Mouse (Mus musculus) induced T-regulatory cell, adult 2 months (primary cell): ENCODE measurements around the gene Trim41.
"Not testable (repeated sequence)": the region's sequence is repeated elsewhere in the genome, so short reads cannot be mapped to it uniquely, and the experiment has no call there.

Experiments used
- DNase-seq: peaks from one replicate; pipeline ENCODE4 v3.0.0-alpha.2; 2012; ENCODE audit warnings: low read depth

The Trim41 gene

DNA sequence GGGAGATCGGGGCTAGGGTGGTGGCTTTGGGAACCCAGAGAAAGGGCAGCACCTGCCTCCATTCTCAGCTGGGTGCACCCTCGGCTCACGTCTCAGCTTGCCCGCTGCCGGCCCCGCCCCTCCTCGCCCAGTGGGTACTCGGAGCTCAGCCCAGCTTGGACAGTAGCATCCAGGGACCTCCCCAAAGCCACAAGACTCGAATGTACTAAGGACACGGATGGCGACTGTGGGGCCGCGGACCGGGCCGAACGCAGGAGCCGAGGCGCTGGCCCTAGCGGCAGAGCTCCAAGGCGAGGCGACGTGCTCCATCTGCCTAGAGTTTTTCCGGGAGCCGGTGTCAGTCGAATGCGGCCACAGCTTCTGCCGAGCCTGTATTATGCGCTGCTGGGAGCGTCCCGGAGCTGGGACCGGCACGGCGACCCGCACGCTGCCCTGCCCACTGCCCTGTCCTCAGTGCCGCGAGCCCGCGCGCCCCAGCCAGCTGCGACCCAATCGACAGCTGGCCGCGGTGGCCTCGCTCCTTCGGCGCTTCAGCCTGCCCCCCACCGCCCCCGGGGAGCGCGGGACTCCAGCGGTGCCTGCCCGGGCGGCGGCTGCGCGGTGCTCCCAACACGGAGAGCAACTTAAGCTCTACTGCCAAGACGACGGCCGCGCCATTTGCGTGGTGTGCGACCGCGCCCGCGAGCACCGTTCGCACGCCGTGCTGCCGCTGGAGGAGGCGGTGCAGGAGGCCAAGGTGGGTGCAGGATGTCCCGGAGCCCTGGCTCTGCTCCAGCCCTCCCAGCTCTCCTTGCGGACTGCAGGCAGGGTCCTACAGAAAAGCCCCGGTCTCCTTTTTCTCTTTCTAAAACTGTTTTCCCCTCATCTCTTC is 20.4 kb upstream of the Trim41 start:
- DNase-seq, result peak; percentile 72

DNA sequence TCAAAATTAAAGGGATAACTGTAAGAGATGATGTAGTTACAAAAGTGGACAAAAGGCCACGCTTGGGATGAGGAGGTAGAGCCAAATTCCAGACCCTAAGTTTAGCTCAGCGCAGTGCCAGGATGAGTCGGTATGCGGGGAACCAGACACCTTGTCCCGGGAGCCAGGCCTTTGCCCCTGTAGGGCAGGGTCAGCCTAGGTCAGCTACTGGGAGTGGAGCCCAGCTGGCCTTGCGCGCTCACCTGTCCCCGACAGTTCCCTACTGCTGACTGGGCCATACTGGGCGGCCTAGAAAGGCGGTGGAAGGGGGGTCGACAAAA is 19.8 kb upstream of the Trim41 start:
- DNase-seq, result no peak

DNA sequence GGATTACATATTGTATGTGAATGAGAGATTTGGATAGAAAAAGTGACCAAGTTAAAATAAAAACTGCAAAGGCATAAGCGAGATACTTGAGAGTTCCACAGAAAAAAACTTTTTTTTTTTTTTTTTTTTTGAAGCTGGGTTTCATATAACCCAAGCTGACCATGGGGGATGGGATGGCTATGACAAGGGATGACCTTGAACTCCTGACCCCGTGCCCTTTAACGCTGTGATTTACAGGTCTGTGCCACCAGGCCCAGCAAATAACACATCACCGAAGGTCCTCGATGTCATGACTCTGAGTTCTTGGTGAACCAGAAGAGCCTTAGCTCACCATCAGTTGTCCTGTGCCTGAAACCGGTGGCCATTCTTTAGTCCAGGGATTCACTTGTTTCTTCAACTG is 18.8 kb upstream of the Trim41 start:
- no peak for DNase-seq

DNA sequence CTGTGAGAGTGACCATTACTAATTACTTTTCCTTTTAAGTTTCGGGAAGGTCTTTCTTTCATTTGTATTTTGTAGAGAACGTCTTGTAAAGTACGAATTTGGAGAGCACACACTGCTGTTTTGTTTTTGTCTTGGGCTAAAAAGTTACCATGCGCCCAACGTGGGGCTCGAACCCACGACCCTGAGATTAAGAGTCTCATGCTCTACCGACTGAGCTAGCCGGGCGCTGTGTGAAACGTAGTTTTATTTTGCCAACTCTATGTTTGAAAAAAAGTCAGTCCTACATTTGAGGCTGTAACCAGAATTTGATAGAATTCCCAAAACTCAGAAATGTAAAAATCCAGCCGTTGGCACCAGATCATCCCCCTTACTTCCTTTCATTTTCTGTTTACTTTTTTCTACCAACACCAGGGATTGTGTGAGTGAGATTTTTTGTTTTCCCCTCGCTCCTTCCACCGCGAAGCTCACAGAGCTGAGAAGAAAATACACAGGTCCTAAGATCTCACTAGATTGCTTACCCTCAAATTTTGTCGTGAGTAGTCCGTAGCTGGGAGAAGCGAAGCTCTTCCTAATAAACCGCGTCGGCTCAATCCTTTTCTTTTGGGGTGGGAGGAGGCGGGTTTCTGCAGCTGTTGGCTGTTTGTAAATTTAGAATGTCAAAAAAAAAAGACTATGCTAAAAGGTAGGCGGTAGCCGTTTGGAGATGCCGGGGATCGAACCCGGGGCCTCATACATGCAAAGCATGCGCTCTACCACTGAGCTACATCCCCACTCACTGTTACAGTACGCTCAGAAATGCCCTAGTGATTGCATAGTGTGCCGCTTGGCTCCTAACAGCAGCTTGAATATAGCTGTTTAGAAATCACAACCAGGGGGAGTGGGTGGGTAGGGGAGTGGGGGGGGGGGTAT is 16.8 kb upstream of the Trim41 start:
- peak; percentile 96 for DNase-seq

DNA sequence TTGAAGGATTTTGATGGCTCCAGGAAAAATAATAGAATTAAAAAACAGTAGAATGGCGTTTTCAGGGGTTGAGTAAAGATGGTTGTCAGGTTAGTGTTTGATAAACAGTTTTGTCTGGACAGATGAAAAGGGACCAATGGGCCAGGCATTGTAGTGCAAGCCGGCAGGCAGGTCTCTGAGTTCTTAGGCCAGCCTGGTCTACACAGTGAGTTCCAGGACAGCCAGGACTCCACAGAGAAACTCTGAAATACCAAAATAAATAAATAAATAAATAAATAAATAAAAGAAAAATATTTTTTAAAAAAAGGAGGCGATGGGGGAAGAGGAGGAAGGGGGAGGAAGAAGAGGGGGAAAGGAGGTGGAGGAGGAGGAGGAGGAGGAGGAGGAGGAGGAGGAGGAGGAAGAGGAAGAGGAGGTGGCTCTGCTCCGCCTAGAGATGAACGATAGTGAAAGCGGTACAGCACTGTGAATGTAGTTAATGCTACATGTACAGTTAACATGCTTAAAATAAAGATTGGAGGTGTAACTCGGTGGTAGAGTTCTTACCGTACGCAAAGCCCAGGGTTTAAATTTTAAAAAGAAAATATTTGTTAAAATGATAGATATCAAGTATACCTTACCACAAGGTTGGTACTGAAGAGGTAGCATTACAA is 16.1 kb upstream of the Trim41 start:
- DNase-seq, result peak; percentile 34

- no peak for DNase-seq
Measured at GRCm38 (mm10) chr11:48831273-48831672, 14.1 kb upstream of the Trim41 start.

- no peak for DNase-seq
Measured at GRCm38 (mm10) chr11:48830279-48830678, 13.1 kb upstream of the Trim41 start.

- DNase-seq, result no peak
Measured at GRCm38 (mm10) chr11:48827926-48828325, 10.8 kb upstream of the Trim41 start.

- DNase-seq, result peak; percentile 56
Measured at GRCm38 (mm10) chr11:48826752-48827096, 9.6 kb upstream of the Trim41 start.

- not testable (repeated sequence) for DNase-seq
Measured at GRCm38 (mm10) chr11:48825979-48826751, 9.0 kb upstream of the Trim41 start, which contains the start of the genes Trim7 and Gm12184. TSS of gene Trim7 (plus strand) at chr11:48826140. TSS of gene Gm12184 (minus strand) at chr11:48826655.

DNA sequence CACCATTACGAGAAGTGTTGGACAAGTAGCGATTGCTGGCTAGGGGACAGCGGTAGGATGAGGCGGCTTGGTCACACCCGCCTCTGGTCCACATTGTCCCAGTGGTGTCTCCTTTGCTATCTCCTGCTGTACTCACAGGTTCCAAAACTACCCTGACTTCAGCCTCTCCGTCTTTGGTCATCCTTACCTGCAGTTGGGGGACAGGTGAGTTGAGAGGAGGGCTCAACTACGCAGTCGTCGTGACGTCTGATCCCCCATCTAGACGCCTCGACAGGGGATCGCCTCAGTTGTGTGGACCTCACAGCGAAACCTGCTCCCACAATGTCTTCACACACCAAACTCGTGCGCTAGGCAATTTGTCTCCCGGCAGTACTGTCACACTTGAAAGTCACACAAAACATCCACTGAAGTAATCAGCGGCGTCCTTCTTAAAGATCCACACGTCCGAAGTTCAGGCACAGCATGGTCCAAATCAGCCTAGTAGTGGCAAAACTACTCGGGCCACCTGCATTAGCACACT is 7.2 kb upstream of the Trim41 start:
- DNase-seq, result peak; percentile 50

GRCm38 (mm10) chr11:48823536-48823972 is 6.4 kb upstream of the Trim41 start:
- DNase-seq, result peak; percentile 94

- DNase-seq, result no peak
Measured at GRCm38 (mm10) chr11:48822768-48823512, 5.8 kb upstream of the Trim41 start.

DNA sequence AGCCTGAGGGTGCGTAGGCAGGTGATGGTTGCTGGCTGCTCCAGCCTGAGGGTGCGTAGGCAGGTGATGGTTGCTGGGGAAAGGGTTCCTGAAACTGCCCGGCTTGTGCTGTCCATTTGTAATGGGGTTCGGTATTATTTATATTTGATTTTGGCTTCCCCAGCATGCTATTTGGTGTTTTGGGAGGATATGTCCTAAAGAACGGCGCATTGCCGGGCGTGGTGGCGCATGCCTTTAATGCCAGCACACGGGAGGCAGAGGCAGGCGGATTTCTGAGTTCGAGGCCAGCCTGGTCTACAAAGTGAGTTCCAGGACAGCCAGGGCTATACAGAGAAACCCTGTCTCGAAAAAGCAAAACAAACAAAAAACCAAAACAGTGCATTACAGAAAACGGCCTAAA is 4.1 kb upstream of the Trim41 start:
- DNase-seq, result not testable (repeated sequence)

GRCm38 (mm10) chr11:48820308-48820674 is 3.1 kb upstream of the Trim41 start:
- peak; percentile 64 for DNase-seq

GRCm38 (mm10) chr11:48819614-48820307 is 2.6 kb upstream of the Trim41 start:
- no peak for DNase-seq

GRCm38 (mm10) chr11:48818346-48818745 is 1.2 kb upstream of the Trim41 start:
- peak; percentile 99 for DNase-seq

DNA sequence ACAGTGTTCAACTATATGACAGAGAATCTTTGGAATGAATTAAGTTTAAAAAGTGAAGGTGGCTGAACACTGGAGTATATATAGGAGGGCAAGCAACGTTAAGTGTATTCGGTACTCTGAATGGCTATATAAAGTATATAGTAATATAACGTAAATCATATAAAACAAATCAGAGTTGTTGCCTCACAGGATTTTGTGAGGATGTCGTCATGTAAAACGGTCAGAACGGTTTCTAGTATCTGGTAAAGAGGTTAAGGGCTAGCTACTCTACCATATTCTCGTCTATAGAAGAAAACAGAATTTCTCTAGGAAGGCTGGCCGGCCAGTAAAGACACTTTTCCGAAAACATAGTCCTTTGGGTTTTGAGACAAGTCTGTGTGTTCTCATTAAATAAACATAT is 641 bp upstream of the Trim41 start:
- no peak for DNase-seq

DNA sequence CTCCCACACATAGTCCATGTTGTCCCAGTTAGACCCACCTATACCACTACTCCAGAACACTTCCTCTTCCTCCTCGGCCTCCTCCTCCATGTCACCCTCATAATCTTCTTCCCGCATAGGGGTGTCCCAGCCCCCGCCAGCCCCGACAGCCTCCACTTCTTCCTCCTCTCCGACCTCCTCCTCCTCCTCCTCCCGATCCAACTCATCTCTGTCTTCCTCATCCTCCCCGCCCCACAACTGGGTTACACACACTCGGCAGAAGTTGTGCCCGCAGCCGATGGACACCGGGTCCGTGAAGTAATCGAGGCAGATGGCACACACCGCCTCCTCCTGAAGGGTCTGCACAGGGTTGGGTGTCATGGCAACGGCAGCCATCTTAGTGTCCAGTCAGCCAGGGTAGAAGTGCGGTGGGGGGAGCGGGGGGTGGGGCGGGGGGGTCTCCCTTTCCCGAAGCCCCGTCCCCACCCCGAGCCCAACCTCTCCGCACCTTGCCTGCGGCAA is 822 bp downstream of the Trim41 start:
- peak; percentile 62 for DNase-seq

GRCm38 (mm10) chr11:48815851-48816250 is 1.3 kb downstream of the Trim41 start:
- no peak for DNase-seq
